17 mouse cellular contexts compared by ENCODE assay signal in the genomic region with DNA sequence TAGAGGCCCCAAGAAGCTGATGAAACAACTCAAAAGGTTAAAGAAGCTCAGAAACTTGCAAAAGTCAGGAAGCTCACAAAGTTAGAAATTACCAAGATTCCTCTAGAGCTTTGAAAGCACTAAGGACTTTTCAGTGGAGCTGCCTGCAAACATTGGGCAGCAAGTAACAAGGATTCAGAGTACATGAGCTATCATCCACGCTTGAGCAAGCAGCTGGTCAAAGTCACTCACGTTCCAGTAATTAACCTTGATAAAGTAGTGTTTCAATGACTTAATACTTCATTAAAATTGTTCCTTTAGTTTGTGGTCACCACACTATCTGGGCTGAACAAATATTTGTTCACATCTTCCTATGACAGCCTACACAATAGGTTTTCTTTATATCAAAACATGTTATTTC.
"Had no signal": no experiment of that assay in that cellular context is flagged by ENCODE, and none has a peak within 500 bp of the region (broad histone marks: within the 10 kb centered on the region; RNA-seq: fewer than 3 reads in every experiment).

No protein-coding gene starts in this region.

- H3K4me3 ChIP-seq: lung, embryonic 15.5 days; megakaryocyte, embryonic 14.5 days; midbrain, embryonic 13.5 days; midbrain, embryonic 15.5 days; neural tube, embryonic 12.5 days; stomach, embryonic 15.5 days had no signal

- H3K9me3 ChIP-seq: lung, embryonic 15.5 days; megakaryocyte, embryonic 14.5 days; midbrain, embryonic 13.5 days; midbrain, embryonic 15.5 days; neural tube, embryonic 12.5 days; stomach, embryonic 15.5 days had no signal

- DNase-seq: lung, adult 2 months; lung, postnatal 14 days; lung, postnatal 36 days; right cerebral cortex, postnatal 14 days; thymus, adult 2 months; thymus, postnatal 25 days; thymus, postnatal 4 days had no signal

- H3K4me1 ChIP-seq: lung, embryonic 15.5 days; megakaryocyte, embryonic 14.5 days; midbrain, embryonic 13.5 days; midbrain, embryonic 15.5 days; neural tube, embryonic 12.5 days; stomach, embryonic 15.5 days had no signal

- H3K9ac ChIP-seq: lung, embryonic 15.5 days; midbrain, embryonic 13.5 days; midbrain, embryonic 15.5 days; neural tube, embryonic 12.5 days; stomach, embryonic 15.5 days had no signal

- H3K27me3 ChIP-seq: lung, embryonic 15.5 days; megakaryocyte, embryonic 14.5 days; midbrain, embryonic 13.5 days; midbrain, embryonic 15.5 days; neural tube, embryonic 12.5 days; stomach, embryonic 15.5 days had no signal

- ATAC-seq: lung, postnatal 0 days; midbrain, embryonic 13.5 days; midbrain, embryonic 15.5 days had no signal

- H3K36me3 ChIP-seq: lung, embryonic 15.5 days; midbrain, embryonic 13.5 days; midbrain, embryonic 15.5 days; neural tube, embryonic 12.5 days; stomach, embryonic 15.5 days had no signal

- H3K4me2 ChIP-seq: lung, embryonic 15.5 days; midbrain, embryonic 11.5 days; midbrain, embryonic 13.5 days; midbrain, embryonic 15.5 days; neural tube, embryonic 12.5 days; stomach, embryonic 15.5 days had no signal

- H3K27ac ChIP-seq: lung, embryonic 15.5 days; macrophage; midbrain, embryonic 13.5 days; midbrain, embryonic 15.5 days; neural tube, embryonic 12.5 days; stomach, embryonic 15.5 days; stomach, postnatal 0 days had no signal
